Mouse (Mus musculus) heart, adult 2 months (tissue): ENCODE data around the gene Fam98b. TPM values are rescaled to one million over a fixed set of nuclear protein-coding genes. Genes with fewer than 3 reads are reported as not detected.
A peak's percentile ranks its signal among the peaks of the same experiment; 100 is the strongest.

Source experiments
- DNase-seq, 2 experiments: peaks; one replicate each; pipeline ENCODE4 v3.0.0; 2021
- H3K27ac ChIP-seq: fragments of 200-600 bp; 2 replicates; pipeline ENCODE4 v1.8.1; 2022
- H3K27me3 ChIP-seq: fragments of 200-500 bp; 2 replicates; pipeline ENCODE4 v1.6.1; 2012; ENCODE audit warnings: mild to moderate bottlenecking, low read length, inconsistent platforms, mixed read lengths; ENCODE audit not compliant: control insufficient read depth, insufficient read depth
- H3K36me3 ChIP-seq: fragments of 200-500 bp; 2 replicates; pipeline ENCODE4 v1.6.1; 2012; ENCODE audit warnings: low read length, inconsistent platforms; ENCODE audit not compliant: control insufficient read depth, insufficient read depth
- H3K4me1 ChIP-seq: fragments of 200-500 bp; 2 replicates; pipeline ENCODE4 v1.6.1; 2011; ENCODE audit warnings: low read length; ENCODE audit not compliant: control insufficient read depth, insufficient read depth
- H3K4me3 ChIP-seq: fragments of 200-600 bp; 2 replicates; pipeline ENCODE4 v1.8.1; 2022
- H3K79me2 ChIP-seq: fragments of 200-500 bp; replicated peaks from 2 replicates; pipeline ENCODE4 v1.6.1; 2012; ENCODE audit warnings: mild to moderate bottlenecking, inconsistent platforms, low read length, moderate library complexity, mixed read lengths; ENCODE audit not compliant: control insufficient read depth, insufficient read depth
- H3K9ac ChIP-seq: fragments of 200-500 bp; 2 replicates; pipeline ENCODE4 v1.6.1; 2012; ENCODE audit warnings: low read depth, mild to moderate bottlenecking, control low read depth, inconsistent platforms, low read length, mixed read lengths
- CTCF ChIP-seq: fragments of 200-600 bp; IDR thresholded peaks from 2 replicates; pipeline ENCODE4 v1.8.1; 2022; ENCODE audit warnings: antibody characterized with exemption, mild to moderate bottlenecking, moderate library complexity
- EP300 ChIP-seq: fragments of 200-500 bp; IDR thresholded peaks from 2 replicates; pipeline ENCODE4 v1.6.1; 2011; ENCODE audit warnings: low read depth, low read length, control low read depth; ENCODE audit not compliant: insufficient read depth
- POLR2A ChIP-seq: fragments of 200-500 bp; IDR thresholded peaks from 2 replicates; pipeline ENCODE4 v1.6.1; 2011; ENCODE audit warnings: mild to moderate bottlenecking, low read depth, low read length, control low read depth; ENCODE audit not compliant: insufficient read depth
- WGBS: fragments of 180-500 bp; shearing (Covaris S2); methylation state at CpG from one replicate; pipeline ENCODE4 v1.1.7; 2018; 5-methylcytosine and 5-hydroxymethylcytosine counted together
- intact Hi-C: fragments of 180-260 bp; cut with DNase I; formaldehyde crosslinking; loops from one replicate; pipeline ENCODE4 v1.15.1; 2025
- polyA plus RNA-seq: library from polyadenylated mRNA; depleted of rRNA; stranded (reverse); fragments of >200 nt; gene quantifications from 2 replicates; pipeline ENCODE4 v1.2.3, GENCODE M21; 2012
- total RNA-seq, 2 experiments: library from RNA; stranded (reverse); gene quantifications; 2 replicates each; pipeline ENCODE4 v1.2.3; 2021

The Fam98b gene
- total and polyA plus RNA-seq, 3 experiments, result 7.5 to 22.2 (median 21.5) TPM

GRCm38 (mm10) chr2:117263786-117264408, 14.4 kb downstream of the Fam98b start:
- no peak overlapping the region for H3K9ac ChIP-seq
- TF ChIP-seq EP300 (0 out of 2 replicates have a peak, but pooled peaks have one; percentile 58), POLR2A (no peak)
- H3K27me3 ChIP-seq, result no peaks in the 10 kb centered on the region
- intact Hi-C loops, result loop anchor here (1.0 kb wide), 1 partner anchor 175 kb away; no protein-coding TSS in a partner anchor
- no peaks in the 10 kb centered on the region for H3K4me1 ChIP-seq
- DNase-seq, result peak; percentile 63 to 78
- no peaks in the 10 kb centered on the region for H3K79me2 ChIP-seq
- H3K27ac ChIP-seq, result no peak overlapping the region
- no peak overlapping the region for H3K4me3 ChIP-seq
- H3K36me3 ChIP-seq, result peaks cover 3% of the 10 kb centered on the region; the same call in 1 of the 2 replicates
- WGBS, result 66% methylated on average over 11 of the region's 11 CpGs

DNA sequence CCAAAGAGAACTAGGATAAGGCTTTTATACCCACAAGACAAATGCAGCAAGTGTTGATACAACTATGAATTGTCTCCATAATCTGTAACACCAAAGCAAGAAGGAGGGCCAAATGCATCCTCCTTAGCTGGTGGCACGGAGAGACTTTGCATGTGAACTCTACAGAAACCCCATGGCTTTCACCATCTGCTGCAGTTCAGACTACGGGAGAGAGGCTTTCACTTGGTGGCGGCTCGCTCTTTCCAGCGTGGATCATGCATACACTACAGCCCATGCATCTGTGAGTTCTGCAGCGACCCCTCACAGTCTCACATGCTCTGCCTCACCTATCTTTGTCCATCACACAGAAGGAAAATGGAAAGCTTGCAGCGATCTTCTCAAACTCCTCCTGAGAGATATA, 38.8 kb downstream of the Fam98b start:
- Histone ChIP-seq H3K4me1 (no peaks in the 10 kb centered on the region), H3K4me3 (no peak overlapping the region), H3K27ac (no peak overlapping the region), H3K9ac (no peak overlapping the region), H3K27me3 (no peaks in the 10 kb centered on the region), H3K36me3 (no peaks in the 10 kb centered on the region), H3K79me2 (no peaks in the 10 kb centered on the region)
- TF ChIP-seq CTCF (no peak), POLR2A (no peak), EP300 (no peak)
- 88% methylated on average over 7 of the region's 7 CpGs for WGBS
- no peak for DNase-seq
- intact Hi-C loops, result no loop called here

GRCm38 (mm10) chr2:117299596-117300448, 50.3 kb downstream of the Fam98b start:
- no peak overlapping the region for H3K9ac ChIP-seq
- intact Hi-C loops, result no loop called here
- 84% methylated on average over 16 of the region's 16 CpGs for WGBS
- no peak overlapping the region for H3K4me3 ChIP-seq
- H3K4me1 ChIP-seq, result no peaks in the 10 kb centered on the region
- TF ChIP-seq EP300 (no peak), CTCF (no peak), POLR2A (no peak)
- H3K36me3 ChIP-seq, result no peaks in the 10 kb centered on the region
- no peaks in the 10 kb centered on the region for H3K79me2 ChIP-seq
- no peak overlapping the region for H3K27ac ChIP-seq
- DNase-seq, result no peak
- H3K27me3 ChIP-seq, result no peaks in the 10 kb centered on the region

DNA sequence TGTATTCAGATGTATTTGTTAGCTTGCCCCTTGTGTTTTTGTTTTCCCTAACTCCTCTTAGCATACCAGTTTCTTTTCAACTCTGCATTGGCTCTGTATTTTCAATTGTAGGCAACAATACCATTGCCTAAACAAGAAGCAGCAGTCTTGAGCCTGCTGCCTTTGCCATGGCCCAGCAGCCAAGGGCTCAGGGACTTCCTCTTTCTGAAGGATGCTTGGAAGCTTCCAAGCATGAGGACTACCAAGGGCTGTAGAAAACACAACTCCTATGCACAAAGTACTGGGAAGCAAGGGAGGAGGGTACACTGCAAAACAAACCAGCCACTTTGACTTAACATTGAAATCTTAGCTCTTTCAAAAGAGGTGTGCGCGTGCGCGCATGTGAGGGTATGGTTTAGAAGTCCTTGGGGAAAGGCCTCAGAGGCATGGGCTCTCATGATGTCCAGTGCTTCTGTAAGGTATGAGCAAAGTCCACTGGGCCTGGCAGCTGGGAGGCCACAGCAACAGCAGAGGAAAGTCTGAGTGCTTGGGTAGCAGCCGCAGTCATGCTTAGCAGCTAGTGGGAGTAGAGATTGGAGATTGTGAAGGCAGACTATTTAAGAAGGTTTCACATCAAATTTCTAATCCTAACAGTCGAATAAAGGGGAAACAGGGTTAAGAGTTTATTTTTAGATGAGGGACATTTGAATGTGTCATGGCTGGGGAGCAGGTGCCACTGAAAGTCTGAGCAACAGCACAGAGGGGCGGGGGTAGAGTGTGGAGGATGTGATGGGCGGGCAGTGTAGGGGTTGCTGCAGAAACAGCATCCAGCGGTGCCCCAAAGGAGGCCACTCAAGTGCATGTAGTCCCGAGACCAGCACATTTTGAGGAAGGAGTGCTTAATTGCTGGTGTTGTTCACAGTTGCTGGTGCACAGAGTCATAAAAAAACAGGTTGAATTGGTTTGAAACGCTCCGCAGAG, 54.1 kb downstream of the Fam98b start:
- Histone ChIP-seq H3K79me2 (no peaks in the 10 kb centered on the region), H3K9ac (no peak overlapping the region), H3K27me3 (no peaks in the 10 kb centered on the region), H3K4me1 (no peaks in the 10 kb centered on the region), H3K4me3 (no peak overlapping the region), H3K36me3 (no peaks in the 10 kb centered on the region), H3K27ac (no peak overlapping the region)
- peak in 1 of 2 experiments; percentile 42 for DNase-seq
- WGBS, result 85% methylated on average over 12 of the region's 12 CpGs
- intact Hi-C loops, result no loop called here
- TF ChIP-seq POLR2A (no peak), CTCF (no peak), EP300 (no peak)

GRCm38 (mm10) chr2:117304941-117305340, 55.4 kb downstream of the Fam98b start:
- H3K79me2 ChIP-seq, result no peaks in the 10 kb centered on the region
- no peaks in the 10 kb centered on the region for H3K36me3 ChIP-seq
- no peak overlapping the region for H3K4me3 ChIP-seq
- intact Hi-C loops, result no loop called here
- no peak for DNase-seq
- no peak overlapping the region for H3K27ac ChIP-seq
- H3K4me1 ChIP-seq, result no peaks in the 10 kb centered on the region
- TF ChIP-seq CTCF (no peak), POLR2A (no peak), EP300 (no peak)
- no peak overlapping the region for H3K9ac ChIP-seq
- WGBS, result 82% methylated on average over 5 of the region's 5 CpGs
- no peaks in the 10 kb centered on the region for H3K27me3 ChIP-seq
